Mouse (Mus musculus): ENCODE results near the gene Ggt5.

DNA sequence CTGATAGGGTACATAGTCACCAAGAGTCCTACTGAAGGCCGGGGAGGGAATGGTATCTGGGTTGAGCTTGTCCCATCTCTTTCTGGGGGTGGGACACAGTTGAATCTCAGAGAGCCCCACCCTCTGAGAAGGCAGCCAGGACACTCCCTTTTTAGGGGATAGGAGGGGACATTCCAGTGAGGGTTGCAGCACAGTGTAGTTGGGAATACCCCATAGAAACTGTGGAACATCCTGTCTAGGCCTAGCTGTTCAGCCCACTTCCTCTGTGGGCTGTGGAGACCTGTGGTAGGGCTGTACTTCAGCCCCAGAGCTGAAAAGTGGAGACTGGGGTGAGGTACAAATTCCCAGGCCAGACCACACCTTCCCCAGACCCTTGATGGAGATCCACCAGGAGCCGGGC, 53.8 kb downstream of the Ggt5 start:
- TF ChIP-seq GATA1 (IDR thresholded peaks at IDR 0.05; ENCODE audit: borderline replicate concordance, low read length) (no peak), FLI1 (IDR thresholded peaks at IDR 0.05; ENCODE audit: low read length) (no peak)
